Mouse (Mus musculus): ENCODE results near the gene Smndc1. TPM values are rescaled to one million over a fixed set of nuclear protein-coding genes. Genes with fewer than 3 reads are reported as not detected.

The Smndc1 gene
- polyA plus RNA-seq, 1 experiment from 2014 or later = 35.8 TPM

DNA sequence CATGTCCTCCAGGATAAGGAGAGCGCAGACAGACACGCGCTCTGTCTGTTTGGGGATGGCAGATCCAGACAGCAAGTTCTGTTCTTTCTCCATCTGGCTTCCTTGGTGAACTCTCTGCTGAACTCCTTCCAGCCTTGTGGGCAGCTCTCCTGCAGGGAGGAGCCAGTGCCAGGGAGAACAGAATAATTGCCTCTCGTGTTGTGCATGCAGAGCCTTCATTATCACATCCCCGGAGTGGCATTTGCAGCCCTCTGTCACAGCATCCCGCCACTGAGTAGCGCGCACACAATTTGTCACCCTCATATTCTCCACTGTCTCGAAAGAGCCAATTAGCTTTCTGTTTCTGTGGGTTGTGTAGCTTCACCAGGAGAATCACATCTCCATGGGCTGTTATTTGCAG, 40.0 kb upstream of the Smndc1 start:
- ATAC-seq = no peak
- no peaks in the 10 kb centered on the region for H3K27me3 ChIP-seq (replicated peaks; ENCODE audit: insufficient read depth, low read length)

DNA sequence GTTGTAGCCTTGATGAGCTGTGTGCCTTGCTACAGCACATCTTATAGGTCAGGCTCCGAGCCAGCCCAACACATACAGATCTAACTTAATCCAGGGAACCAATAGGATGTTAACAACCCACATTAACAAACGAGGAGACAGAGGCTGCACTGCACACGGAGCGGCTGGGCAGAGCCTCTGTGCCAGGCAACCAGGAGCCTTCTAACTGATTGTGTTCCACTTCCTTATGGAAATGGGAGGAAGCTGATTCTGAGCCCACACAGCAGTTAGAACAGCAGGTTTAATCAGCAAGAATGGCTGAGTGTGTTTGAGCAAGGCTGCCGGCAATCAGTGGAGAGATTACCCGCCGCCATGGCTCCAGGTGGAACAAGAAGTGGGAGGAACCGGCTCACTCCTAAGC, 37.4 kb upstream of the Smndc1 start:
- Histone ChIP-seq H3K4me2 (replicated peaks; ENCODE audit: low read depth, low read length) (no peak overlapping the region; the same call in 1 of the 2 replicates), H3K4me3 (ENCODE audit: low read depth, low read length) (no peak overlapping the region), H3K9ac (replicated peaks; ENCODE audit: low read depth) (no peak overlapping the region), H3K27ac (ENCODE audit: low read length) (no peak overlapping the region), H3K9me3 (ENCODE audit: low read length) (no peaks in the 10 kb centered on the region), H3K4me1 (ENCODE audit: insufficient read depth, low read depth, low read length) (peaks cover 8% of the 10 kb centered on the region; the same call in 1 of the 2 replicates), H3K36me3 (ENCODE audit: insufficient read depth, low read length) (no peaks in the 10 kb centered on the region), H3K27me3 (replicated peaks; ENCODE audit: insufficient read depth, low read length) (no peaks in the 10 kb centered on the region)
- ATAC-seq (peak; percentile 23), DNase-seq (ENCODE audit: low spot score) (no peak)
- WGBS = 17% methylated on average over 8 of the region's 8 CpGs
- TF ChIP-seq CTCF (IDR thresholded peaks at IDR 0.05) (no peak), EP300 (IDR thresholded peaks at IDR 0.05) (no peak)

More for the DNA sequence above, 40.0 kb upstream of the Smndc1 start:
- Histone ChIP-seq H3K36me3 (ENCODE audit: insufficient read depth, low read length) (no peaks in the 10 kb centered on the region), H3K4me1 (ENCODE audit: insufficient read depth, low read depth, low read length) (no peaks in the 10 kb centered on the region; the same call in 1 of the 2 replicates), H3K4me3 (ENCODE audit: low read depth, low read length) (no peak overlapping the region), H3K4me2 (replicated peaks; ENCODE audit: low read depth, low read length) (no peak overlapping the region), H3K9me3 (ENCODE audit: low read length) (no peaks in the 10 kb centered on the region), H3K9ac (replicated peaks; ENCODE audit: low read depth) (no peak overlapping the region), H3K27ac (ENCODE audit: low read length) (no peak overlapping the region)
- 77% methylated on average over 9 of the region's 9 CpGs for WGBS
- TF ChIP-seq EP300 (IDR thresholded peaks at IDR 0.05) (no peak), CTCF (IDR thresholded peaks at IDR 0.05) (no peak)
- DNase-seq (ENCODE audit: low spot score) = no peak

DNA sequence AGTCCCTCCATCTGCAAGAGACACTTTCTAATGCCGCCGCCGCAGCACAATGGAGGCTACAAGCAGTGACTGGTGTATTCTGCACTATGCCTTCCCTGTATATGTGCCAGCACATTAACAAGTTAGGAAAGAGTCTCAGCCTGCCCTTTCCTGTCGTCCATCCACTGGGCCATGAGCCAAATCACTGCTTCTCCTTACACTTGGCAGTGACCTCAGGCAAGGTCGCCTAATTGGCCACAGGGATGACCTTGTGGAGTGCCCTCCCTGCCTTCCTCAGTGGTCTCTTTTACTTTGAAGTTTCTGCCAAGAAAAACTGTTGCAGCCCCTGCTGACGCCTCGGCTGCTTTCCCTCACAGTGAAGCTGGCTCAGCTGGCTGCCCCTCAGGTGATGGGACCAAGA, 37.0 kb upstream of the Smndc1 start:
- no peaks in the 10 kb centered on the region for H3K36me3 ChIP-seq (ENCODE audit: insufficient read depth, low read length)
- no peak overlapping the region for H3K27ac ChIP-seq (ENCODE audit: low read length)
- 29% methylated on average over 7 of the region's 7 CpGs for WGBS

DNA sequence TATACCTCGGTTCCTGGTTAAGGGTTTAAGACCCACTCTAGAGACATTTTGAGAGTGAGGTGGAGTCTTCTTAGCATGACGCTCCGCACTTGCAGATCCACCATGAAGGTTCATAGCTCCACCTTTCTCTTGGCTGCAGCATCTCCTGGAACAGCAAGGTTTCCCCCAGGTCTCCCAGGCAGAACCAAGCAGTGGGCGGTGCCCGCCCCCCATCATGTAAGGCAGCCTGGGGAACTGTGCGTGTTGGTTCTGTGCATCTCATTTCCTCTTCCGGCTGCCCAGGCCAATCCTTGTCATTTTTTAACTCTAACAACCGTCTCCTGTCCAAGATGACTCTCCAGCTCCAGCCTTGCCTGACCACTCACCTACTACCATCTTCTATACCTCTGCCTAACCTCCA, 35.4 kb upstream of the Smndc1 start:
- no peak overlapping the region for H3K4me3 ChIP-seq (ENCODE audit: low read depth, low read length)
- no peaks in the 10 kb centered on the region for H3K9me3 ChIP-seq (ENCODE audit: low read length)
- ATAC-seq (no peak), DNase-seq (ENCODE audit: low spot score) (no peak)
- peaks cover 8% of the 10 kb centered on the region; the same call in 1 of the 2 replicates for H3K4me1 ChIP-seq (ENCODE audit: insufficient read depth, low read depth, low read length)
- no peak for TF ChIP-seq CTCF (IDR thresholded peaks at IDR 0.05)
- TF ChIP-seq EP300 (IDR thresholded peaks at IDR 0.05) = no peak
- no peak overlapping the region for H3K27ac ChIP-seq (ENCODE audit: low read length)
- H3K4me2 ChIP-seq (replicated peaks; ENCODE audit: low read depth, low read length) = no peak overlapping the region
- H3K36me3 ChIP-seq (ENCODE audit: insufficient read depth, low read length) = no peaks in the 10 kb centered on the region
- WGBS = 83% methylated on average over 8 of the region's 8 CpGs
- no peak overlapping the region for H3K9ac ChIP-seq (replicated peaks; ENCODE audit: low read depth)
- H3K27me3 ChIP-seq (replicated peaks; ENCODE audit: insufficient read depth, low read length) = no peaks in the 10 kb centered on the region

More for the DNA sequence above, 37.0 kb upstream of the Smndc1 start:
- TF ChIP-seq EP300 (IDR thresholded peaks at IDR 0.05) (no peak), CTCF (IDR thresholded peaks at IDR 0.05) (no peak)
- DNase-seq (ENCODE audit: low spot score) (no peak), ATAC-seq (peak; percentile 37)
- H3K4me3 ChIP-seq (ENCODE audit: low read depth, low read length) = no peak overlapping the region
- H3K4me2 ChIP-seq (replicated peaks; ENCODE audit: low read depth, low read length) = no peak overlapping the region; the same call in 1 of the 2 replicates
- H3K9ac ChIP-seq (replicated peaks; ENCODE audit: low read depth) = no peak overlapping the region
- no peaks in the 10 kb centered on the region for H3K27me3 ChIP-seq (replicated peaks; ENCODE audit: insufficient read depth, low read length)
- H3K4me1 ChIP-seq (ENCODE audit: insufficient read depth, low read depth, low read length) = peaks cover 8% of the 10 kb centered on the region; the same call in 1 of the 2 replicates
- H3K9me3 ChIP-seq (ENCODE audit: low read length) = no peaks in the 10 kb centered on the region

DNA sequence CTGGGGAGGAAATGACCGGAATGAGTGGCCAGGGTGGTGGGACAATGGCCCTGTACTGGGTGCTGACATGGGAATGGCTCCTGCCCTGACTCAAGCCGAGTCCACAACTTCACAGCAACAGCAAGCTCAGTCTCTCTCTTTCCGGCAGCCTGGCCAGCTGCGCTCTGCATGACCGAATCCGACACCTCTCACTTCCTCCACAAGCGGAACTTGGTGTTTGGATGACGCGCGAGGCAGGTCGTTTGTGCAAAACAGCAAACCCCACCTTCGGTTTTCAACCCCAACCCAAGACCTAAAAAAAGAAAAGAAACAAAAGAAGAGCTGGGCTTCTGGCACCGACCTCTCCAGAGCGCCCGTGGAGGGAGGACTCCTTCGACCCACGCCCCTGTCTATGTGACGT, 34.3 kb upstream of the Smndc1 start:
- WGBS = 33% methylated on average over 18 of the region's 18 CpGs
- no peak overlapping the region for H3K9ac ChIP-seq (replicated peaks; ENCODE audit: low read depth)
- no peaks in the 10 kb centered on the region for H3K36me3 ChIP-seq (ENCODE audit: insufficient read depth, low read length)
- no peaks in the 10 kb centered on the region for H3K27me3 ChIP-seq (replicated peaks; ENCODE audit: insufficient read depth, low read length)
- H3K4me1 ChIP-seq (ENCODE audit: insufficient read depth, low read depth, low read length) = peaks cover 8% of the 10 kb centered on the region; the same call in 1 of the 2 replicates
- DNase-seq (ENCODE audit: low spot score) = peak; percentile 86
- no peak overlapping the region; the same call in 1 of the 2 replicates for H3K4me3 ChIP-seq (ENCODE audit: low read depth, low read length)
- H3K27ac ChIP-seq (ENCODE audit: low read length) = peak overlapping the region; percentile 14; the same call in 1 of the 2 replicates
- no peaks in the 10 kb centered on the region for H3K9me3 ChIP-seq (ENCODE audit: low read length)
- ATAC-seq = peak; percentile 53
- peak overlapping the region; percentile 19; the same call in 1 of the 2 replicates for H3K4me2 ChIP-seq (replicated peaks; ENCODE audit: low read depth, low read length)
- TF ChIP-seq CTCF (IDR thresholded peaks at IDR 0.05) = no peak
- peak; percentile 72 for TF ChIP-seq EP300 (IDR thresholded peaks at IDR 0.05)

DNA sequence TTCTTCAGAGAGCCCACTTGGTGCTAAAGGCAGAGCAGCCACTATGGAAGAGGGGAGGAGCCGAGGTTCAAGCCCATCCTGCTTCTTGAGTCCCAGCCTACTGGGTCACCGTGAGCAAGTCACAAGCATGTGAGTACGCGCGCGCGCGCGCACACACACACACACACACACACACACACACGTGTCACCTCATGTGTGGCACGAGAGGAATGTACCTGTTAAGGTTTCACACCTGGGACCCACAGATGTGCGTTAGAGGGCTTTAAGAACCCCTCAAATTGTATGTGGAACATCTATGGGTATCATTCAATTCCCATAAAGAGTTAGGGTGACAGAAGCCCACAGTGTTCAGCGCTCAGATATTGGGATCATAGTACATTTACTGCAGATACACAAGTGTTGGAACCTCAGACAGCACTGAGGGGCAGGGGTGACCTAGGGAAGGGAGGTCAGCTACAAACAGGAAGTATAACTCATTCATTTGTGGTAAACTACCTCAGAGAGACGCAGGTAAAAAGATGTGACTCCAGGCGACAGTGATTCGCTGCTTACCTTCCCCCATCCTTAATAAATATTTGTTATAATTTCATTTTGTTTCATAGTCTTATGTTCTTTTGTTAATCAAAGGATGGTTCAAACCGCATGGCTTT, 33.6 kb upstream of the Smndc1 start:
- WGBS = 56% methylated on average over 17 of the region's 17 CpGs
- TF ChIP-seq CTCF (IDR thresholded peaks at IDR 0.05) (no peak), EP300 (IDR thresholded peaks at IDR 0.05) (no peak)
- H3K9me3 ChIP-seq (ENCODE audit: low read length) = no peaks in the 10 kb centered on the region
- peaks cover 8% of the 10 kb centered on the region; the same call in 1 of the 2 replicates for H3K4me1 ChIP-seq (ENCODE audit: insufficient read depth, low read depth, low read length)
- H3K4me2 ChIP-seq (replicated peaks; ENCODE audit: low read depth, low read length) = 0 out of 2 replicates have a peak overlapping the region, but pooled peaks have one; percentile 19
- H3K4me3 ChIP-seq (ENCODE audit: low read depth, low read length) = no peak overlapping the region
- DNase-seq (ENCODE audit: low spot score) (no peak), ATAC-seq (no peak)
- H3K27me3 ChIP-seq (replicated peaks; ENCODE audit: insufficient read depth, low read length) = no peaks in the 10 kb centered on the region
- H3K27ac ChIP-seq (ENCODE audit: low read length) = peak overlapping the region; percentile 14; the same call in 1 of the 2 replicates
- H3K36me3 ChIP-seq (ENCODE audit: insufficient read depth, low read length) = no peaks in the 10 kb centered on the region
- no peak overlapping the region for H3K9ac ChIP-seq (replicated peaks; ENCODE audit: low read depth)

Measured in lung, postnatal 0 days (tissue).